Mouse (Mus musculus): ENCODE data around the gene L3mbtl3.

The L3mbtl3 gene

GRCm38 (mm10) chr10:26333966-26334365, 41.8 kb downstream of the L3mbtl3 start:
- no peak for DNase-seq

DNA sequence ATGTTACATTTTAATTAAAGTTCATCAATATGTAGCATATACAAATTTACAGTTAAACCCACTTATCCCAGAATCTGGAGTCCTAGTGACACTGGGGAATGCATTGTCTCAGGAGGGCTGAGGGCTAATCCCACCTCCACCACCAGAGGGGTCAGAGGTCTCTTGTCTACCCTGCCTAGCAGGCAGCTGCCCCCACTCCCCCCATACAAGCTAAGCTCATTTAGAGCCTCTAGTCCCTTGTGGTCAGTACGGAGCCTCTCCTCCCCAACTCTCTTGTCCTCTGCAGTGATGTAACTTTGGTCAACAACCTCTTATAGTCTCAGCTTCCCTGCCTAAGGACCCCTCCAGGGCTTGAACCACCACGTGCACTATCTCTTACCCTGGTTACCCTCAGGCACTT, 43.0 kb downstream of the L3mbtl3 start:
- no peak for DNase-seq

DNA sequence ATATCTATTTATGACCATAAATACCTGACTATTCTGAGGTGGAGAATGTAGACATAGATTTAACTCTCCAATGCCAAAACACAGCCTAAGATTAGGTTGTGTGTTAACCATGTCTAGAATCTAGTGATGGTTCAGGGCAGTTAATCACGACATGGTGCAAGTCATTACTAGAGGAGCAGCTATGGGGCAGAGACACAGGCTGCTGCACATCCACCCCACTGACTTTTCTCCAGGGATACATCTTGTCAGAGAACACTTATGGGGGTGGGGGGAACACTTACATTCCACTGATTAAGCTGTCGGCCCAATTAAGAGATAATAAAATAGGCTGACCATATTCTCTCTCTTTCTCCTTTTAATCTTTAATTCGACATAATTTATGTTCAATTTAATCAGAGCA, 46.9 kb downstream of the L3mbtl3 start:
- DNase-seq: no peak

- no peak for DNase-seq
Measured at GRCm38 (mm10) chr10:26327691-26328542, 47.9 kb downstream of the L3mbtl3 start.

GRCm38 (mm10) chr10:26327291-26327690, 48.5 kb downstream of the L3mbtl3 start:
- no peak for DNase-seq

- no peak for DNase-seq
Measured at GRCm38 (mm10) chr10:26325320-26325719, 50.5 kb downstream of the L3mbtl3 start.

GRCm38 (mm10) chr10:26322344-26323051, 53.3 kb downstream of the L3mbtl3 start:
- DNase-seq: no peak

- DNase-seq: no peak
Measured at GRCm38 (mm10) chr10:26320679-26321078, 55.1 kb downstream of the L3mbtl3 start.

DNA sequence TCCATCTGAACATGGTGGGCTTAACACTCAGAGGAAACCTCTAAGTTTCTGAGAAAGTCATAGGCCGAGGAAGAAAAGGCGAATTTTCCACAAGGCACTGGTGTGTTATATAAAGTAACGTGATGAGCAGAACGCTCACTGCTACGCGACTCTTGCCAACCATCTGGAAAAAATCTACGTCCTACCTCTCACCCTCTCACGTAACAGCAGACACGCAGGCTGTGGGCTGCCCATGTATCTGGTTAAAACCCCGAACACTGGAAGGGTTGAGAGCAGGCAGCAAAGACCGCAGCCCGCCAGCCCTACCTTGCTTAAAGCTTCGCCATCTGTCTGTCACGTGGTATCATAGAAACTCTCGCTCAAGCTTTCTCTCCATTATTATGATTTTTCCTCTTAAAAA, 61.4 kb downstream of the L3mbtl3 start:
- DNase-seq: no peak

DNA sequence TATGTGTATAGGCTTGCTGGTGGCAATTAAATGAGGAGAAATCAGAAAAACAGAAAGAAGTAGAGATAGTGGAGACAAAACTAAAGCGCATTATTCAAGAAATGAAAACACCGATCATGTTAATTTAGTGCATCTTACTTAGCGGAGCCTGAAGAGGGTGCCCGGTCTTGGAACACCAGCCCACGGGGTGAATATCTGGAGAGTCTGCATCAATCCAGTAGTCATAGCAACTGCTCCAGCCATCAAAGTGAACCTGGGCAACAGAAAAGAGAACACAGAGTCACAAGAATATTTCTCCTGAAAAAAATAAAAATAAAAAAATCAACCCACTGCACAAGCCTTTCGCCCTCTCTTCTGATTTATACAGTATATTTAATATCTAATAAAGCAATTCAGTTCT, 72.3 kb downstream of the L3mbtl3 start:
- DNase-seq: no peak

DNA sequence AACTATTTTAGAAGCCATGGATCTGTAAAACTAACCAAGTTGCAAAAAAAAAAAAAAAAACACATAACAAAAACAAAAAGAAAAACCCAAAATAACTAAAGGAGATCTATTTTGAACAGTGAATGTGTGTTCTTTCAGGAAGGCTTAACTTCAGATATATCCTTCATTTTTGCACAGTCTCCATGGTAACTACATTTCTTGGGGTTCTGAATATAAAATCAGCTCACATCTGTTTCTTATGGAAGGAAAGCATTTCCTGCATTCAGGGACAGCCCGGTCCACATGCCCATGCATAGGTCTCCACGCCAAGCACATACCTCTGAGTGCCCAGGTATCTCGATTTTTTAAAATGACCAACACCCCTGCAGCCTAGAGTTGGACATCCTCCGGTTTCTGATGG, 73.4 kb downstream of the L3mbtl3 start:
- no peak for DNase-seq

GRCm38 (mm10) chr10:26297626-26298025, 78.1 kb downstream of the L3mbtl3 start:
- no peak for DNase-seq

GRCm38 (mm10) chr10:26297200-26297599, 78.6 kb downstream of the L3mbtl3 start:
- no peak for DNase-seq

GRCm38 (mm10) chr10:26287136-26287535, 88.6 kb downstream of the L3mbtl3 start:
- no peak for DNase-seq

DNA sequence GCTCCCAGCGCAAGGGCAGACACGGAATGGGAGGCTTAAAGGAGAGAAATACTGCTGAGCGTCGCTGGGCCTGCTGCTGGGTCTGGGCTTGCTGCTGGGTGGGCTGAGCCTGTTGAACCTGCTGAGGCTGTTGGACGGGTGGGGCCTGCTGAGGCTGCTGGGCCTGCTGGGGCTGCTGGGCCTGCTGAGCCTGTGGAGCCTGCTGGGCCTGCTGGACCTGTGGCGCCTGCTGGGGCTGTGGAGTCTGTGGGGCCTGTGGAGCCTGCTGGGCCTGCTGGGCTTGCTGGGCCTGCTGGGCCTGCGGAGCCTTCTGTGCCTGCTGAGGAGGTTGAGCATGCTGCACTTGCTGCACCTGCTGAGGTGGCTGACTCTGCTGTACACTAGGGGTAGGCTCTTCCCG, 95.8 kb downstream of the L3mbtl3 start:
- DNase-seq: no peak

- DNase-seq: no peak
Measured at GRCm38 (mm10) chr10:26275414-26275813, 100.4 kb downstream of the L3mbtl3 start.

DNA sequence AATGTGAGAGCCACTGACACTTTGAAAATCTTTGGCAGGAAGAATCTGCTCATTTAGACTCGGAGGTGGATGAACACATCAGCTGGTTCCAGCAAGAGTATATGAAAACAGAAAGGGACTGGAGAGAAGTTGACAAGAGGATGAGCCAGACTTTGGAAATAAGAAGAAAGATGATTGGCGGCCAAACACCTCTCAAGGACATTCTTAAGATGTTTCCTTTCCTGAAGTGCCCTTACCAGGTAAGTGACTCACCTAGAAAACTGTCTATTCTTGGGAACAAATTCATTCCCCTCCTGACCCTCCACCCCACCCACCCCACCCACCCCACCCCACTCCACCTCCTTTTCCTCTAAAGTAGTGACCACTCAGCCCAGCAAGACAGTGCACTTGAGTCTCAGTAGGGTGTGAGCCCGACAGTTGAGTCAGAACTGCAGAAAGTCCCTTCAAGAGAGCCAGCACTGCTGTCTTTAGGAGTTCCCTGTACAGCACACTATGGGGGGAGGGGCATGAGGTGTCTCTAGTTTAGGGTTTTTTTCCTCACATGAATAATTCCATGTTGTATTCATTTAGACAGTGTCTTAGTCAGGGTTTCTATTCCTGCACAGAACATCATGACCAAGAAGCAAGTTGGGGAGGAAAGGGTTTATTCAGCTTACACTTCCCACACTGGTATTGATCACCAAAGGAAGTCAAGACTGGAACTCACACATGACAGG, 111.9 kb downstream of the L3mbtl3 start:
- DNase-seq: no peak

GRCm38 (mm10) chr10:26259908-26260307, 115.9 kb downstream of the L3mbtl3 start:
- DNase-seq: no peak

DNA sequence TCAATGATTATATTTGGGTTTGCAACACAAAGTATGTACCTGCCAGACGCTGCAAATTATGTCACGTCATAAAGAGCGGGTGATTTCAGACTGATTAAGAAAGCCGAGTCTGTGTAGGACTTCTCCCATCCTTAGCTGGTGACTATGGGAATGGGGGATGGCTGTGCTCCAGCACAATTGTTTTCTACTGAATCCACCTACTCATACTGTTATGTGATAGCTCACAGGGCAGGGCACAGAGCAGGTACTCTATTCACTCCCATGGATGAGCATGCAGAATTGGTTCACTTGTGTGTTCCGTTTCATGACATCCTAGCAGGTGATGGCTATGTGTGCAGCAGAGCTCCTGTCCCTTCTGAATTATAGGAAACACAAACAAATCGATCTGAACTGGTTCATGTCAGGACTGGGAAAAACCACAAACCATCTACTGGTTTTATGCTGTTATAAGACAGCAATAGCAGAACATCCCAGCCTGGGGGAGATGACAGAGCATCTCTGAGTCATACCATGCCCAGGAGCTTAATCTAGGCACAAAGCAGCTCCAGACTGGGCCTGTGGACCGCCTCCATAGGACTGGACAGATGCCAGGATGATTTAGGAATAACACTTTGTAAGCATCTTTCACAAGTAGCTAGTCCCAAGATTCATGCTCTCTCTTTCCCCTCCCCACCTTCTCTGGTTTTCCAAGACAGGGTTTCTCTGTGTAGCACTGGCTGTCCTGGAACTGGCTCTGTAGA, 126.2 kb downstream of the L3mbtl3 start:
- DNase-seq: no peak

GRCm38 (mm10) chr10:26244466-26244865, 131.3 kb downstream of the L3mbtl3 start:
- DNase-seq: no peak

- no peak for DNase-seq
Measured at GRCm38 (mm10) chr10:26243203-26243602, 132.6 kb downstream of the L3mbtl3 start.

- no peak for DNase-seq
Measured at GRCm38 (mm10) chr10:26239090-26239489, 136.7 kb downstream of the L3mbtl3 start.

GRCm38 (mm10) chr10:26238559-26238958, 137.2 kb downstream of the L3mbtl3 start:
- no peak for DNase-seq
